Mouse (Mus musculus) macrophage (primary cell): ENCODE data around the gene Adssl1. TPM values are rescaled to one million over a fixed set of nuclear protein-coding genes. Genes with fewer than 3 reads are reported as not detected.

Source experiments
- H3K27ac ChIP-seq: fragments of 350-480 bp; formaldehyde crosslinking; 2 replicates; pipeline ENCODE4 v1.9.0; 2021
- H3K36me3 ChIP-seq: fragments of 350-480 bp; formaldehyde crosslinking; 2 replicates; pipeline ENCODE4 v1.9.0; 2021; ENCODE audit errors: inconsistent target
- H3K4me3 ChIP-seq: fragments of 350-480 bp; formaldehyde crosslinking; 2 replicates; pipeline ENCODE4 v1.9.0; 2021; ENCODE audit errors: inconsistent target
- H3K79me2 ChIP-seq: fragments of 350-480 bp; formaldehyde crosslinking; 2 replicates; pipeline ENCODE4 v1.9.0; 2021; ENCODE audit errors: inconsistent target
- WGBS: methylation state at CpG from one replicate; pipeline ENCODE4 v1.1.7; 2026; ENCODE audit warnings: inconsistent platforms; ENCODE audit not compliant: missing documents; 5-methylcytosine and 5-hydroxymethylcytosine counted together
- polyA plus RNA-seq: library from polyadenylated mRNA; stranded (reverse); fragments of 250-400 nt; gene quantifications from 3 replicates; pipeline ENCODE4 v1.2.4, GENCODE M21; 2018; ENCODE audit warnings: inconsistent platforms

Adssl1 gene
- polyA plus RNA-seq, 1 experiment from 2014 or later, result 71.6 TPM

- H3K36me3 ChIP-seq, result no peaks in the 10 kb centered on the region
- H3K79me2 ChIP-seq, result peaks cover 9% of the 10 kb centered on the region; the same call in 1 of the 2 replicates
- no peak overlapping the region for H3K27ac ChIP-seq
- WGBS, result 89% methylated on average over 4 of the region's 4 CpGs
- no peak overlapping the region for H3K4me3 ChIP-seq
Observed at GRCm38 (mm10) chr12:112625700-112626099, 5.9 kb downstream of the Adssl1 start.

- Histone ChIP-seq H3K36me3 (no peaks in the 10 kb centered on the region), H3K79me2 (peaks cover 1% of the 10 kb centered on the region; the same call in 1 of the 2 replicates), H3K27ac (peak overlapping the region; percentile 98), H3K4me3 (no peak overlapping the region)
- 84% methylated on average over 6 of the region's 6 CpGs for WGBS
Observed at GRCm38 (mm10) chr12:112626455-112626854, 6.6 kb downstream of the Adssl1 start.

GRCm38 (mm10) chr12:112627097-112627881 is 7.4 kb downstream of the Adssl1 start:
- WGBS, result 61% methylated on average over 6 of the region's 7 CpGs
- no peaks in the 10 kb centered on the region for H3K79me2 ChIP-seq
- H3K36me3 ChIP-seq, result no peaks in the 10 kb centered on the region
- peak overlapping the region; percentile 98 for H3K27ac ChIP-seq
- H3K4me3 ChIP-seq, result no peak overlapping the region

DNA sequence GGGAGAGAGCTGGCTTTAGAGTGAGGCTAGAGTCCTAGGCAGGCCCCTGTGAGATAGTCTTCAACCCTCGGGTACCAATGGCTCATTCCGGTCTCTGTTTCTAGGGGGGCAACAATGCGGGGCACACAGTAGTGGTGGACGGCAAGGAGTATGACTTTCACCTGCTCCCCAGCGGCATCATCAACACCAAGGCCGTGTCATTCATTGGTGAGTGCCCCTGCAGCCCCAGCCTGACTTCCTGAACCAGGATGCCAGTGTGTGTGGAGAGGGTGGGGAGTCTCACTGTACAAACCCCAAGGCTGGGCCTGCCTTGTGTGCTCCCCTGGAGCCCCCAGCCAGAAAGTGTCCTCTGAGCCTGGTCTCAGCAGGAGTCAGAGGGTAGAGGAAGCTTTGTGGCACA is 8.4 kb downstream of the Adssl1 start:
- 19% methylated on average over 6 of the region's 6 CpGs for WGBS
- Histone ChIP-seq H3K4me3 (no peak overlapping the region; the same call in 1 of the 2 replicates), H3K79me2 (no peaks in the 10 kb centered on the region), H3K36me3 (no peaks in the 10 kb centered on the region), H3K27ac (peak overlapping the region; percentile 98)

DNA sequence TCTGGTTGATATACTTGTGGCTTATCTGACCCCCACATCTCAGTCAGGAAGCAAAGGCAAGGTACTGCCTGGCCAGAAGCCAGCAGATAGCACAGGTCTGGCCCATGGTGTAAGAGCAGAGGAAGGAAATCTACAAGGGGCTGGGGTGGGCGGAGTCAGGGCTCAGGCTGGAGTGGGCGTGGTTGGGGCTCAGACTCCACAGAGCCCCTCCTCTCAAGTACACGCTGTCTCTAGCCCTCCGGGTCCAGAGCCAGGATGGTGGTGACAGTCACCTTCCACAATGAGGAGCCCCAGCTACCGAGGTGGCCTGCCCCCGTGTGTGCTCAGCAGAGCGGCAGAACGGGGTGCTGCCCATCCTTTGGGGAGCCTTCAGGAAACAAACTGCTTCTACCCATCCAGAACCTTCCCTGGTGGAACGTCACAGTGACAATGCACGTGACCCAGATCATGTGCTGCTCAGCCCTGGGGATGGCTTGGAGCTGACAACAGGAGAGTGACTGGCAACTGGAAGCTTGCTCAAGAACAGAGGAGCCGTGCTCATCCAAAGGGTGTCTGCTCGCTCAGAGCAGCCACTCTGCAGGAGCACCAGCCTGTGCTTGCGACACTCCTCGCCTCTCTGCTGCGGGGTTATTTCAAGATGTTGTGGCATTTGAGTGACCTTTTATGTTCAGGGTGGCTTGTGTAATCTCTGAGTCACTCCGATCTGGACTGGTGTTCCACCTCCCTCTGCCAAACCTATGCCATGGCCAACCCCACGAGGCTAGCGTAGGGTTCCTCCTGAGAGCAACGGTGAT is 9.3 kb downstream of the Adssl1 start:
- under 1% methylated on average over 19 of the region's 19 CpGs for WGBS
- Histone ChIP-seq H3K4me3 (peak overlapping the region; percentile 3; the same call in 1 of the 2 replicates), H3K27ac (peak overlapping the region; percentile 98), H3K79me2 (no peaks in the 10 kb centered on the region), H3K36me3 (no peaks in the 10 kb centered on the region)

DNA sequence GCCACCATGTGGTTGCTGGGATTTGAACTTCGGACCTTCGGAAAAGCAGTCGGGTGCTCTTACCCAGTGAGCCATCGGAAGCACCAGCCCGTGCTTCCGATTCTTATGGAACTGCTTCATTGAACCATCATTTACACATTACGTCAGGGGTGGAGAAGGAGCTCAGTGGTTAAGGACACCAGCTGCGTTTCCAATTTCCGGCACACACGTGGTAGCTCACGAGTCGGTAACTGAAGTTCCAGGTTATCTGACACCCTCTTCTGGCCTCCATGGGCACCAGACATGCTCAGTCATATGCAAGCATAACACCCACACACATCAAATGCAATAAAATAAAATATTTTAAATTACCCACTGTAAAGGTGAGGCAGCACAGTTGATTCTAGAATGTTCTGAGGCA is 10.2 kb downstream of the Adssl1 start:
- Histone ChIP-seq H3K27ac (peak overlapping the region; percentile 98), H3K36me3 (no peaks in the 10 kb centered on the region), H3K79me2 (no peaks in the 10 kb centered on the region), H3K4me3 (no peak overlapping the region)
- WGBS, result 78% methylated on average over 7 of the region's 12 CpGs

DNA sequence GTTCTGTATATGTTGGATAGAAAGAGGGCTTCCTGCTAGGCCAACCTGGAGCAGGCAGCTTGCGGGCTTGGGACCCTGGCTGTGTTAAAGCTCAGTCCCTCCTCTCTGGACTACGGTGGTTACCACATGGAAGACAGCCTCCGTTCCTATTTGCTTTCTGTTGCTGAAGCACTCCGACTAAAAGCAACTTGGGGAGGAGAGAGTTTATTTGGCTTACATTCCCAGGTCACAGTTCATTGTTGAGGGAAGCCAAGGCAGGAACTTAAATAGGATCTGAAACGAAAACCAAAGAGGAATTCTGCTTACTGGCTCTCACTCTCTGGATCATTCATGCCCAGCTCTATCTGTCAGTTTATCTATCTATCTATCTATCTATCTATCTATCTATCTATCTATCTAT is 11.0 kb downstream of the Adssl1 start:
- Histone ChIP-seq H3K27ac (peak overlapping the region; percentile 98), H3K36me3 (no peaks in the 10 kb centered on the region), H3K79me2 (no peaks in the 10 kb centered on the region), H3K4me3 (no peak overlapping the region)
- WGBS, result 95% methylated on average over 5 of the region's 5 CpGs

DNA sequence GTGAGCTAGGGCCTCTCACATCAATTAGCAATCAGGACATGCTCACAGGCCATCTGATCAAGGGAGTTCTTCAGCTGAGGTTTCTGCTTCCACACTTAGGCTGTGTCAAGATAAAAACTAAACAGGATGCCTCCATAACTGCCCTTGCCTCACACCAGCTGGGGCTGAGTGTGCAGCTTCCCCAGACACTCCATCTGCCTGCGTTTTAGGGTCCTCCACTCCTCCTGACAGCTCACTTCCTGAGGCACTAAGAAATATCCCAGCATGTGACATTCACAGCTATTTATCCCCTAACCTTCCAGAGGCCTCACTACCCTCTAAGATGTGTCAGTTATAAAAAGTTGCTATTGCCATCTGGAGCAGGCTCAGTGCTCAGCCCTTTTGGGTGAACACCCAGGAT is 11.6 kb downstream of the Adssl1 start:
- peak overlapping the region; percentile 98 for H3K27ac ChIP-seq
- 7% methylated on average over 1 of the region's 1 CpGs for WGBS
- no peak overlapping the region for H3K4me3 ChIP-seq
- H3K79me2 ChIP-seq, result no peaks in the 10 kb centered on the region
- H3K36me3 ChIP-seq, result no peaks in the 10 kb centered on the region

- Histone ChIP-seq H3K4me3 (peak overlapping the region; percentile 24; the same call in 1 of the 2 replicates), H3K36me3 (no peaks in the 10 kb centered on the region), H3K79me2 (no peaks in the 10 kb centered on the region), H3K27ac (peak overlapping the region; percentile 98)
- 83% methylated on average over 11 of the region's 11 CpGs for WGBS
Observed at GRCm38 (mm10) chr12:112632084-112632777, 12.4 kb downstream of the Adssl1 start.

- Histone ChIP-seq H3K27ac (peak overlapping the region; percentile 98), H3K79me2 (no peaks in the 10 kb centered on the region), H3K36me3 (no peaks in the 10 kb centered on the region), H3K4me3 (peak overlapping the region; percentile 24; the same call in 1 of the 2 replicates)
- WGBS, result 18% methylated on average over 5 of the region's 5 CpGs
Observed at GRCm38 (mm10) chr12:112632907-112633306, 13.1 kb downstream of the Adssl1 start.

- 77% methylated on average over 9 of the region's 9 CpGs for WGBS
- peaks cover 6% of the 10 kb centered on the region; the same call in 1 of the 2 replicates for H3K36me3 ChIP-seq
- no peaks in the 10 kb centered on the region for H3K79me2 ChIP-seq
- peak overlapping the region; percentile 98 for H3K27ac ChIP-seq
- no peak overlapping the region for H3K4me3 ChIP-seq
Observed at GRCm38 (mm10) chr12:112633686-112634085, 13.8 kb downstream of the Adssl1 start.

GRCm38 (mm10) chr12:112639526-112639925 is 19.7 kb downstream of the Adssl1 start:
- H3K36me3 ChIP-seq, result peaks cover 21% of the 10 kb centered on the region; the same call in 1 of the 2 replicates
- 98% methylated on average over 10 of the region's 10 CpGs for WGBS
- H3K4me3 ChIP-seq, result no peak overlapping the region
- no peak overlapping the region for H3K27ac ChIP-seq
- H3K79me2 ChIP-seq, result no peaks in the 10 kb centered on the region

DNA sequence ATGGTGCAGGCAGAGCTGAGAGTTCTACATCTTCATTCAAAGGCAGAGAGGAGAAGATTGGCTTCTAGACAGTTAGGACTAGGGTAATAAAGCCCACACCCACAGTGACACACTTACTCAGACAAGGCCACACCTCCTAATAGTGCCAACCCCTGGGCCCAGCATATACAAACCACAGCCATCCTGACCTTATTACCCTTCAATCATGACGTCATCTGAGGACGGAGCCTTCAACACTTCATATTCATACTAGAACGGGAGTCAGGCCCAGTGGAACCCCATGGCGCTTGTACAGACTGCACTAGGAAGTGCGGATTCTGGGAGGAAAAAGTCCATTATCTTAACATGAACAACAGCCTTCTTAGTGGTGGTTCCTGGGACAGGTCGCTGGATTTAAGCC is 23.3 kb downstream of the Adssl1 start:
- H3K36me3 ChIP-seq, result peaks cover 21% of the 10 kb centered on the region; the same call in 1 of the 2 replicates
- no peak overlapping the region for H3K4me3 ChIP-seq
- peaks cover 29% of the 10 kb centered on the region for H3K79me2 ChIP-seq
- 96% methylated on average over 6 of the region's 6 CpGs for WGBS
- H3K27ac ChIP-seq, result no peak overlapping the region

DNA sequence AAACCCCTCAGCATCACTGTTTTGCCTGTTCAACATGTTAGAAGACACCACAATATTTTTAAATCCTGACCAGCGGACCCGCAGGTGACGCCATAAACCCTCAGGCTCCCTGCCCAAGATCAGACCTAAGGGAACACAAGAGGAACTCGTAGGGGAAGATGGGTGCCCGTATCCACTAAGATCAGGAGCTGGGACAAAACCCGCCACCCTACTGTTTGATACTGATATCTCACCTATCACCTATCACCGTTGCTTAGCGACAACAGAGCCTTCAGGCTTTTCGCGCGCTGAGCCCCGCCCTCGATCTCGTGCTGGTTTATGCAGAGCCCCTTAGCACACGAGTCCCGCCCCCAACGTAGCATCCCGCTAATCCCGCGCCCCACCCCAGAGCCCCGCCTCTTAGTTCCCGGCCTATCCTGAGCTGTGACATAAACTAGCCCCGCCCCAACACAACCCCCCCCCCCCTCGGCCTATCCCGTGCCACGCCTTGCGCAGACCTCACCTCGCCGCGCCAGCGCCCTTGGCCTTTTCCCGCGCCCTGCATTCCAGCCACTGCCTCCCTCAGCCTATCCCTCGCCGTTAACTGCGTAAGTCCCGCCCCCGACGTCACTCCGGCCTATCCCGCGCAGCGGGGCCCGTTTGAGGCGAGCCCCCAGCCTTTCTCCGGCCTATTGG is 24.5 kb downstream of the Adssl1 start, which contains the start of gene Siva1:
Gene Siva1, plus strand, starts transcription at position 500 of the 675 bp plus-strand sequence.
- Histone ChIP-seq H3K27ac (peak within 1 kb of the TSS; percentile 39), H3K79me2 (peaks cover 29% of the 10 kb centered on the region), H3K36me3 (peaks cover 9% of the 10 kb centered on the region; the same call in 1 of the 2 replicates), H3K4me3 (peak within 1 kb of the TSS; percentile 74)
- WGBS, result under 1% methylated on average over 40 of the region's 46 CpGs
